Mouse (Mus musculus) erythroblast, embryonic 14.5 days (primary cell): ENCODE results near the gene Apom. TPM values are rescaled to one million over a fixed set of nuclear protein-coding genes. Genes with fewer than 3 reads are reported as not detected.
A peak's percentile ranks its signal among the peaks of the same experiment; 100 is the strongest.

Experiments used
- H3K27me3 ChIP-seq: 2 replicates; pipeline ENCODE4 v1.6.1; 2012; ENCODE audit warnings: inconsistent platforms; ENCODE audit not compliant: control insufficient read depth
- H3K36me3 ChIP-seq: 2 replicates; pipeline ENCODE4 v1.6.1; 2012; ENCODE audit warnings: mild to moderate bottlenecking, inconsistent platforms; ENCODE audit not compliant: control insufficient read depth
- H3K4me1 ChIP-seq: 2 replicates; pipeline ENCODE4 v1.6.1; 2012; ENCODE audit warnings: inconsistent platforms; ENCODE audit not compliant: control insufficient read depth
- H3K4me3 ChIP-seq: replicated peaks from 2 replicates; pipeline ENCODE3; 2012; ENCODE audit warnings: moderate library complexity, mild to moderate bottlenecking, inconsistent platforms
- H3K9me3 ChIP-seq: 2 replicates; pipeline ENCODE4 v1.6.1; 2012; ENCODE audit warnings: low read length, inconsistent platforms, mixed read lengths; ENCODE audit not compliant: control insufficient read depth
- GATA1 ChIP-seq: IDR thresholded peaks from 2 replicates; pipeline ENCODE4 v1.6.1; 2012; ENCODE audit warnings: low read length, inconsistent platforms, mixed read lengths
- TAL1 ChIP-seq: IDR thresholded peaks from 3 replicates; pipeline ENCODE4 v1.6.1; 2012; ENCODE audit warnings: low read length, inconsistent platforms, mixed read lengths
- polyA plus RNA-seq: library from polyadenylated mRNA; stranded (reverse); fragments of >175 nt; gene quantifications from 2 replicates; pipeline ENCODE4 v1.2.3, GENCODE M21; 2012

Apom gene
- polyA plus RNA-seq, 1 experiment, result 0.10 TPM

- Histone ChIP-seq H3K27me3 (no peaks in the 10 kb centered on the region), H3K36me3 (peaks cover 38% of the 10 kb centered on the region), H3K4me1 (peaks cover 34% of the 10 kb centered on the region), H3K4me3 (peak overlapping the region; percentile 99), H3K9me3 (no peaks in the 10 kb centered on the region)
- TF ChIP-seq TAL1 (no peak), GATA1 (no peak)
Measured at GRCm38 (mm10) chr17:35135591-35136320, 3.9 kb upstream of the Apom start.

GRCm38 (mm10) chr17:35134801-35135590, 3.1 kb upstream of the Apom start, which contains the start of gene Bag6:
TSS of gene Bag6 (plus strand) at chr17:35135178.
- Histone ChIP-seq H3K27me3 (no peaks in the 10 kb centered on the region), H3K36me3 (peaks cover 36% of the 10 kb centered on the region), H3K9me3 (no peaks in the 10 kb centered on the region), H3K4me3 (peak within 1 kb of the TSS; percentile 99), H3K4me1 (peaks cover 36% of the 10 kb centered on the region)
- TF ChIP-seq TAL1 (no peak), GATA1 (no peak)

GRCm38 (mm10) chr17:35133517-35133916, 1.7 kb upstream of the Apom start:
- H3K36me3 ChIP-seq, result peaks cover 30% of the 10 kb centered on the region

GRCm38 (mm10) chr17:35132174-35132560, 317 bp upstream of the Apom start:
- Histone ChIP-seq H3K4me3 (no peak overlapping the region), H3K27me3 (no peaks in the 10 kb centered on the region), H3K9me3 (no peaks in the 10 kb centered on the region), H3K36me3 (peaks cover 28% of the 10 kb centered on the region), H3K4me1 (peaks cover 40% of the 10 kb centered on the region)
- TF ChIP-seq GATA1, result no peak
- no peak for TF ChIP-seq TAL1

More at GRCm38 (mm10) chr17:35133517-35133916, 1.7 kb upstream of the Apom start:
- no peaks in the 10 kb centered on the region for H3K27me3 ChIP-seq
- no peak for TF ChIP-seq TAL1
- TF ChIP-seq GATA1, result no peak
- H3K4me1 ChIP-seq, result peaks cover 38% of the 10 kb centered on the region
- H3K9me3 ChIP-seq, result no peaks in the 10 kb centered on the region
- H3K4me3 ChIP-seq, result no peak overlapping the region

GRCm38 (mm10) chr17:35131038-35131437, 812 bp downstream of the Apom start:
- Histone ChIP-seq H3K9me3 (no peaks in the 10 kb centered on the region), H3K27me3 (no peaks in the 10 kb centered on the region), H3K36me3 (peaks cover 25% of the 10 kb centered on the region), H3K4me3 (peak overlapping the region; percentile 44), H3K4me1 (peaks cover 40% of the 10 kb centered on the region)
- TF ChIP-seq TAL1 (no peak), GATA1 (no peak)

- Histone ChIP-seq H3K27me3 (no peaks in the 10 kb centered on the region), H3K4me3 (no peak overlapping the region), H3K36me3 (peaks cover 41% of the 10 kb centered on the region), H3K4me1 (peaks cover 49% of the 10 kb centered on the region), H3K9me3 (no peaks in the 10 kb centered on the region)
- no peak for TF ChIP-seq GATA1
- TF ChIP-seq TAL1, result no peak
Measured at GRCm38 (mm10) chr17:35128996-35129395, 2.9 kb downstream of the Apom start.

- TF ChIP-seq TAL1 (no peak), GATA1 (no peak)
- H3K4me3 ChIP-seq, result peak overlapping the region; percentile 63
- peaks cover 55% of the 10 kb centered on the region for H3K36me3 ChIP-seq
- no peaks in the 10 kb centered on the region for H3K27me3 ChIP-seq
- no peaks in the 10 kb centered on the region for H3K9me3 ChIP-seq
- H3K4me1 ChIP-seq, result peaks cover 64% of the 10 kb centered on the region
Measured at GRCm38 (mm10) chr17:35127017-35127416, 4.8 kb downstream of the Apom start.

GRCm38 (mm10) chr17:35126206-35126611, 5.6 kb downstream of the Apom start, which contains the start of gene D17H6S53E:
TSS of gene D17H6S53E (plus strand) at chr17:35126373.
- Histone ChIP-seq H3K9me3 (no peaks in the 10 kb centered on the region), H3K4me1 (peaks cover 68% of the 10 kb centered on the region), H3K36me3 (peaks cover 55% of the 10 kb centered on the region), H3K4me3 (peak within 1 kb of the TSS; percentile 63), H3K27me3 (no peaks in the 10 kb centered on the region)
- TF ChIP-seq GATA1 (no peak), TAL1 (no peak)

- no peaks in the 10 kb centered on the region for H3K27me3 ChIP-seq
- H3K36me3 ChIP-seq, result peaks cover 50% of the 10 kb centered on the region
- TF ChIP-seq GATA1 (no peak), TAL1 (no peak)
- H3K4me3 ChIP-seq, result peak overlapping the region; percentile 63
- no peaks in the 10 kb centered on the region for H3K9me3 ChIP-seq
- peaks cover 64% of the 10 kb centered on the region for H3K4me1 ChIP-seq
Measured at GRCm38 (mm10) chr17:35125578-35125977, 6.3 kb downstream of the Apom start.
